Mouse (Mus musculus): ENCODE results near the gene Ptprn2. TPM values are rescaled to one million over a fixed set of nuclear protein-coding genes. Genes with fewer than 3 reads are reported as not detected.

The Ptprn2 gene
- total RNA-seq, 2 experiments from 2014 or later: not detected

DNA sequence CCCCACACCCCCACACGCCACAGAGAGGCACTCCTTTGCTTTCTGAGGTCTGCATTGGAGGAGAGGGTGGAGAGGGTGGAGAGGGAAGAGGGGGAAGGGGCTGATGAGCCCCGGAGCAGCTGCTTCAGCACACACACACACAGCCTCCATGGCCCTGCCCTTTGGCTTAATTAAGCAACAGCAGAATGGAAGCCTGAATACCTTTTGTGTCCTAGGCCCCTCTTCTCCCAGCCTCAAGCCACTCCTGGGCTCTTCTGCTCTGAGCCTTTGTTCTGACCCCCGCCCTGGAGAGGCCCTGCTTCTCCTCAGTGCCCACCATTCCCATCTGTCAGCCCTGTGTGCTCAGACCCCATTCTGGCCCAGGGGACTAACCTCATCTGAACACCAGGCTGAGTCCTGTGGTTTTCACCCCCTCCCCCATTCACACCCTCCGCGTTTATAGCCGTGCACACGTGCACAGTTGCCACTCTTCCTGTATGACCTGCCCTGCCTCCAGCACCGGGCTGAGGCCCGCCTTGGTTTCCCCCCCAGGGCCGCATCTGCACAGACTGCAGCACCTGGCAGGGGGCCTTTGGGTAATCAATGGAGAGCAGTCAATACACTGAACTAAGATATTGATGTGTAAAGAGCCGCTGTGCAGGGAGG, 687.5 kb downstream of the Ptprn2 start:
- ATAC-seq (replicated peaks; ENCODE audit: low FRiP score, poor library complexity, severe bottlenecking): no peak

DNA sequence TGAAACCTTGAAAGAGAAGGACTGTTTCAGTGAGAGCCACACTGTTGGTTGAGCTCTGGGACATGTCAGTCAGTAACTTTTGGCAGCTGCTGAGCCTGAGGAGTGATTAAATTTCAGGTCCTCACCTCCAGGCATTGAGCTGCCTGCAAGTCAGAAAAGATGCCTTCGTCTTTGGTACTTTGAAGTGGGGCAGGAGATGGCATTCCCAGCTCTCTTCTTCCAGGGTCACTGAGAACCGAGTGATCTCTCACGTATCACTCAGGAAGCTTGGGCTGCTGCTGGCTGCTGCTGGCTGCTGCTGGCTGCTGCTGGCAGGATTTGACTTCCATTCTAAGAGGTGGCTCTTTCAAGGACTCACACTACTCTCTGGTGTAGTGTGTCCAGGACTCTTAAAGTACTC, 688.7 kb downstream of the Ptprn2 start:
- no peak for ATAC-seq (replicated peaks; ENCODE audit: low FRiP score, poor library complexity, severe bottlenecking)

DNA sequence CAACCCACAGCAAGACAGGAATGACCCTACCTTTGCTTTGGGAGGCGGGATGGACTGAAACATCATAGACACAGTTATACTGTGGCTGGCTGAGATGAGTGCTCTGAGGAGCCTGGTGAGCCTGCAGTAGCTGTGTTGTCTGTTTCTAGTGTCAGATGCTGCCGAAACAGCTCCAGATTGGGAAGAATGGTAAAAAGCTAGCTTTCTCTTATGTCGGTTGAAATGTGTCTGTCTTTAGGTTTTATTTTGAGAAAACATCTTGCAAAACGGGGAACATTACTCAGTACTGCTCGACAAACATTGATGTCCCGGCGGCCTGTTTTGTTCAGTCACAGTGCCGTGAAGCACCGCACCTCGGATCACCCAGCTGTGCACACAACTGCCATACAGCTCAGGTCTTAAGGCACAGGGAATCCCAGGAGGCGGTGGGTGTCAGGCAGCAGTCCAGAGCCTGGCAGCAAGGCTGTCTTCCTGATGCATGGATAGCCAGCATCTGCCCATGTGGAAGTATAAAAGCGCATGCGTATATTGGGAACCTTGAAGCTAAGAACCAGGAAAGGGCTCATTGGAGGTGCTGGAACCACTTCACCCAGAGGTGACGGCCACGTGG, 689.7 kb downstream of the Ptprn2 start:
- ATAC-seq (replicated peaks; ENCODE audit: low FRiP score, poor library complexity, severe bottlenecking): no peak

DNA sequence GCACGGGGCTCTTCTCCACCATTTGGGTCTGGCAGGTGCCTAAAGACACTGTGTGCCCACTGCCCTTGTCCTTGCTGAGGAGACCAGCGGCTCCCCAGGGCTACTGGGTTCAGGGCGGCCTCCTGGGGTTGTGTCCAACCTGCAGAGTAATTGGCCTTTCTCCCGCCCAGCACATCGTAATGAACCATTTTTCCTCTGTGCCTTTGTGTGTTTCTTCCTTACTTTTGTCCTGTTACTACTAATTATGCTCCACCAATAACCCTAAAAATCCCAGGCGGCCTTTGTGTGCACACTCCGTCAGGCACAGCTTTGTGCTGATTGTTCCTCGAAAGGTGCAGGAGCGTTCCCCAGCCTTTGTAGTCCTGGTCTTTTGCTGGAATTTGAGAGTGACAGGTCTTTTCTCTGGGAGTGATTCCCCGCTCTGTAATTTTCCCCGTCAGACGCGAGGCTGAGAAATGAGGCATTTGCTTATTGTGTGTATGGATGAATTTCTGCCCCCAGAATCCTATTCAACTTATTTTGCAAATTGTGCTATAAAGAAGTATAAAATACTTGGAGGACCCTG, 690.8 kb downstream of the Ptprn2 start:
- ATAC-seq (replicated peaks; ENCODE audit: low FRiP score, poor library complexity, severe bottlenecking): no peak

DNA sequence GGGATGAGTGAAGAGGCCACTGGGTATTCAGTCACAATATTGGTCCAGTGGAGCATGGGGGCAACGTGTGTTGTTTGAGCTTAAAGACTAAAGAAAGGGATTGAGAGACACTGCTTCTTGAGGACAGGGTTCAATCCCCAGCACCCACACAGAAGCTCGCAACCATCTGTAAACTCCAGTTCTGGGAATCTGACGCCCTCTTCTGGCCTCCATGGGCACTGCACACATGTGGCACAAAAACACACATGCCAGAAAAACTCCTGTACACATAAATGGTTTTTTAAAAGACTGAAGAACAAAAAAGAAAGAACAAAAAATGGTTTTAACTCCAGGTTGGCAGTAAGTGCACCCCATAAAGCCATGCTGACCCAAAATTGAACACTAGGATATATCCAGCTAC, 701.6 kb downstream of the Ptprn2 start:
- no peak for ATAC-seq (replicated peaks; ENCODE audit: low FRiP score, poor library complexity, severe bottlenecking)

DNA sequence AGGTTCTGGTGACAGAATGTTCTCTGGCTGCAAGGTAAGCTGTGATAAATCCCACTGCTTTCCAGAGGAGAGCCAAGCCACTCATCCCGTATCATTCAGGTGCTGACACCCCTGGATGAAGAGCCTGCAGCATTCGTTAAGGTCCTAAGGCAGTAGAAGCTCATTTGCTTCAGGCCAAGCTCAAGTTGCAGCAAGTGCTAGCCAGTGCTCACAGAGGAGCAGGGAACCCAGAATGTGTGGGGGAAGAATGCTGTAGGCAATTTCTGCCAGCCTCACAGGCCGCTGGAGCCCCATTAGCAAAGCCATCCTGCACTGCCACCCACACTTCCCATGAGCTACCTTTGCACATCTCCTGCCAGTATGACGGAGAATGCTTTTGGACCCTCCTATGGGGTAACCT, 706.5 kb downstream of the Ptprn2 start:
- ATAC-seq (replicated peaks; ENCODE audit: low FRiP score, poor library complexity, severe bottlenecking): no peak

DNA sequence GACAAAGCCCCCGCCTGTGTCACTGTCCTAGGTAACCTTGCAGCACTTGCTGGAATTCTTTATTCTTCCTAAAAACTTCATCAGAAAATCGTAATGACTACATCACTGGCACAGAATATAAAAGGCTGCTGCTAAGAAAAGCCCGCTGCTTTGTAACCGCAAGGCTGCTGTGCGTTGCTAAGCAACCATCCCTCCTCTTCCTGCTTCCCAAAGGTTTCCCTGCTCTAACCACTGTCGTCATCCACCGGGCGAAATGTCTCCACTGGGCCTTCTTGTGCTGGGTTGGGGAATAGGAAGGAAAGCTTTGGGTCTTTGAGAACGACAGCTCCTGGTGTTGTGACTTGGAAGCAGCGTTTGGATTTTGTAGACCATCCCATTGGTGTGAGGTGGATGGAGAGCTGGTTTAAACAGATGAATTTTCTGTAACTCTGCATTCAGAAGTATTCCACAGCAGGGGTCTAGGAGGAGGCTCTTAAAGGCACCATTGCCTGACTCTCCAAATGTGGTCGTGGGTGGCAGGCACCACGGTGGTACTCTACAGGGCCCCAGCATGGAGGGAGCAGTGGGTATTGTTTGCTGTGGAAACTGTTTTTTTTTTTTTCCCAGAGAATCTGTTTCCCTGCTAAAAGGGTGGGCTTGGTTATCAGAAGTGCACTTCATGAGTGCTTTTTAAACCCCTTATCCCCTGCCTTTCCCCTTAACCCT, 711.4 kb downstream of the Ptprn2 start:
- no peak for ATAC-seq (replicated peaks; ENCODE audit: low FRiP score, poor library complexity, severe bottlenecking)

DNA sequence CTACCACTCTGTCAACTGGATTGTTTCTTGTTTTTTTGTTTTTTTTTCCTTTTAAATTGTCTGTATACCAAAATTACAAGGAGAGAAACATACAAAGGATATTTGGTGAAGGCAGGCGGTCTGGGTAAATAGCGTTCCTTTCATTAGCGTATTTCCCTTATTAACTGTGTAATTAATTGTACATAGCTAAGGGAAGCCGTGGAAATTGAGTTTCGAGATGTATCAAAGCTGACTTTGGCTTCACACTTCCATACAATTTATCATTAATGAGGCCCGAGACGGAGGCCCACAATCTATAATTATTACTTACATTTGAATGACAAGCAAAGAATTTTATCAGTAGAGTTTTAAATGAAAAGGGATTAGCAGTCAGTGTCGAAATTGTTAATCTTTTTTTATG, 712.6 kb downstream of the Ptprn2 start:
- no peak for ATAC-seq (replicated peaks; ENCODE audit: low FRiP score, poor library complexity, severe bottlenecking)

DNA sequence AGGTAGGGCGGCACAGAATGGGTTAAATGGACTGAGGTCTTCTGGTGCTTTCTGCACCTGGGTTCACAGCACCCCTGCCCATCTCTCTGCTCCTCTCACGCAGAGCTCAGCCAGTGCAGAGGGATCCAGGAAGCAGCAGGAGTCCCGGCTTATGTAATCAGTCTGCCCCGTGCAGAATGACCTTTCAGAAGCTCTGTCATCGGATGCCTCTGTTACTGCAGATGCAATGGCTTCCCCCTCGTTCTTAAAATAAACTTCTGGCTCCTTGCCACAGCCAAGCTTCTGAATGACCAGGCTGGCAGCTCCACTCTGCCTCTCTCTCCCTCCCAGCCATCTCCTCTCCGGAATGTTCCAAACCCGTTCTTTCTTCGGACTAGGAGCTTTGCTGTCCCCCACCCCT, 714.6 kb downstream of the Ptprn2 start:
- ATAC-seq (replicated peaks; ENCODE audit: low FRiP score, poor library complexity, severe bottlenecking): no peak

DNA sequence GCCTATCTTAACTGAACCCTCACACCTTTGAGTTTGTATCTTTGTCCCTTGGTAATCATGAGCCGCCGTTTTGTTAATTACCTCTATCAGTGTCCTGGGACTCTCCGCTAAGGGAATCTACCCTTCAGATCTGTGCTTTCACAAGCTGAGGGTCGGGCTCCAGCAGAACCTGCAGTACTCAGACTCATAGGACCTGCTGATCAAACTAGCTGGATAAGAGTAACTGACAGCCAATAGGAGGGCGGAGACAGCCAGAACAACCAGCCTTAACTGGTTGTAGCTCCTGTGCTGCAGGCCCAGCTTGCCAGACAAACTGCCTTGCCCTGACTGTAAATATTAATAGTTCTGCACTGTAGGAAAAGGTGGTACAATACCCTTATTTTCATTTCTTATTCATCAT, 715.1 kb downstream of the Ptprn2 start:
- no peak for ATAC-seq (replicated peaks; ENCODE audit: low FRiP score, poor library complexity, severe bottlenecking)

DNA sequence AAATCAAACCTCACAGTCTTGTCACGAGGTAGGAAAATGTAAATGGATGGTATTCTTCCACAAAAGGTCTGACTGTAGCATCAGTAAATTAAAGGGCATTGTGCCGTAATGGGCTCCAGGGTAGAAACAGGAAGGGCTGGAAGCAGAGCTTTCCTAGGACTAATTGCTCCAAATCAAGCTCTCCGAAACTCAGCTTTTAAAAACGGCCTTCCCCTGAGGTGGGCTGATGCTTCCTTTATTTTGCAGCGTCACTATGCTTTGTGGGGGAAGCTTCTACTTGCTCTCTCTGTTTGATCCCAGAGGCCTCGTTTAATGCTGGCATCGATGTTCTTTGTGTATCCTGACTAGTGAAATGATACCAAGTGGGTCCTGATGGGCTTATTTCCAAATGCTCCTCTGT, 718.0 kb downstream of the Ptprn2 start:
- no peak for ATAC-seq (replicated peaks; ENCODE audit: low FRiP score, poor library complexity, severe bottlenecking)

DNA sequence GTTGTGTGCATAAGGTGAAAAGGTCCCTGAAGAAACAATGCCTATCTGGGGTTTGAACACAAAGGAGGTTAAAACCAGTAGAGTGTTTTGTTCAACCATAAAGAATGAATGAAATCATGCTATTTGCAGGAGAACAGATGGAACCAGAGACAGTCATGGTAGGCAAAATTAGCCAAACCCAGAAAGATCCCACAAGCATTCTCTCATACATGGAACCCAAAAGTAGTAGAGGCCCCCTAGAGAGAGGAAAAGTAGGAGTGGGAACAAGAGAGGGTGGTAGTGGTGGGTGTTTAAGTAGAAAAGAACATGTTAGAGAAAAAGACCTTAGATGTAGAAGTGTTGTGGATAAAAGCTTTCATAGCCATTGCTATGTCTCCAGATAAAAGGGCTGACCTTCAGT, 719.4 kb downstream of the Ptprn2 start:
- no peak for ATAC-seq (replicated peaks; ENCODE audit: low FRiP score, poor library complexity, severe bottlenecking)

DNA sequence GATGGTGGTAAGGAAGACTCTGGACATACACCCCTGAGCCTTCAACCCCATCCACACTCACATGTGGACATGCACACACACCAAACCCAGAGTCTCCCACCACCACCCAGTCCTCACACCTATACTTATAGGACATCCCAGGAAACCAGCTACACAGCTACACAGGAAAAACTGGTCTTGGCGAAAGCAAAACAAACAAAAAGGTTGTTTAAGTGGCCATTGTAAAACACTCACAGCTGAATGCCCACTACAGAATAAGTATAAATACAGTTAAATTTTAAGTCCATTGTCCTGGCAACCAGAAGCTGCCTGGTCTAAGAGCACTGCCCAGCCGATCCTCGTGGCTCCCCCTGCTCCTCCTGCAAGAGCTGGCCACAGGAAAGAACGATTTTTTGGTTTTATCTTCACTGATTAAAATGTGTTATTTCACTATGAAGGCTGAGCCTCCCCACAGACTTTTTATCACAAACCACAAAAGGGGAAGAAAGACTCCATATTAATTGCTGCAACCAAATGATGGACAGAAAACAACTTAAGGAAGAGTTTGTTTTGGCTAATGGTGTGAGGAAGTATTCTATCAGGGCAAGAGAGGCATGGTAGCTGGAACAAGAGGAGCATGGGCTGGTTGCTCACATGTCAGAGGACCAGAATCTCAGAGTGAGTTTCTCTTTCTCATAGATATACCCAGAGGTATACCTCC, 722.1 kb downstream of the Ptprn2 start:
- ATAC-seq (replicated peaks; ENCODE audit: low FRiP score, poor library complexity, severe bottlenecking): no peak

DNA sequence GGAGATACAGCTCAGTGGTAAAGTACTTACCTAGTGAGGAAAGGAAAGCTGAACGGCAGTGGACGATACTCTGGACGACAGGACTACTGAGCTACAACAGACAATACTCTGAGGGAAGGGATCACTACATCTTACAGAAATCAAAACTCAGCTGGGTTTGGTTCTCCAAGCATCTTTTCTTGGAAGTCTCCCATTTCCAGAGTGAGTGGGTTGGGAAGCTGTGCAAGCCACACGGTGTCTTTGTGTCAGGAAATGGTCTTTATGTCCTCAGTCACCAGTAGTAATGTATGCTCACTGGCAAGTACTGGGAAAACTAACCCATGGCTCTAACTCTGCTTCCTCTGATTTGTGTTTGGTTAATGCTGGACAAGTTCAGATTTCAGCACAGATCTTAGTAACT, 724.9 kb downstream of the Ptprn2 start:
- ATAC-seq (replicated peaks; ENCODE audit: low FRiP score, poor library complexity, severe bottlenecking): no peak

DNA sequence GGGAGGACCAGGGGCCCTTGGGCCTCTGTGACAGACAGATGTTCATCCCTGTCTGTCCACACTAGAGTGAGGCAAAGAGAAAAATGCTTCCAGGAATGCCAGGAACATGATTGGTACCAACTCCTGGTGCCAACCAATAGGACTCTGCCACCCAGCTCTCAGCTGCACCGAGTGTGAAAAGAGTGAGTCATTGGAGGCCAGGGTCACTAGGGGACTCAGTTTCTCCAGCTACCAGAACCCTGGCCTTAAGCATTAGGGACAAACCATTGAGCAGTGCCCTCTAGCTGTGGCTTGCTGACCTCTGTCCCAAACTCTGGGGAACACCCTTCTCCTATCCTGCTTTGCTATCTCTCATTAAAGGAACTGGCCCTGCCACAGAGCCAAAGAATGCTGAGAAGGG, 728.0 kb downstream of the Ptprn2 start:
- ATAC-seq (replicated peaks; ENCODE audit: low FRiP score, poor library complexity, severe bottlenecking): no peak

DNA sequence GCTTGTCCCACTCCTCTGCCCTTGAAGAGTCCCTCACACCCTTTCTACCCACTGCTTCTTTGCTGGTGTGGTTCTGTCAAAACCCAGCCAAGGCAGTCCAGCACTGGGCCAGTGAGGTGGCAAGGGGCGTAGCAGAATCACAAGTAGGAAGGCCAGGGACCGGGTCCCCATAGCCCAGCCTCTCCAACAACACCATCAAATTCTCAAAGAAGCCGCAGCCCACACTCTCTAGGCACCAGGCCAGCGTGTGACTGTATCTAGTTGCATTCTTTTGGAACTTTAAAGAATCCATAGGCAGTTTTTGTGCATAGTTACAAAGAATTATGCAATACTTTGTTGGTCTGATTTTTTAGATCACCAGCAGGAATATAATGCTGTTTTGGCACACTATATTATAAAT, 728.8 kb downstream of the Ptprn2 start:
- no peak for ATAC-seq (replicated peaks; ENCODE audit: low FRiP score, poor library complexity, severe bottlenecking)

DNA sequence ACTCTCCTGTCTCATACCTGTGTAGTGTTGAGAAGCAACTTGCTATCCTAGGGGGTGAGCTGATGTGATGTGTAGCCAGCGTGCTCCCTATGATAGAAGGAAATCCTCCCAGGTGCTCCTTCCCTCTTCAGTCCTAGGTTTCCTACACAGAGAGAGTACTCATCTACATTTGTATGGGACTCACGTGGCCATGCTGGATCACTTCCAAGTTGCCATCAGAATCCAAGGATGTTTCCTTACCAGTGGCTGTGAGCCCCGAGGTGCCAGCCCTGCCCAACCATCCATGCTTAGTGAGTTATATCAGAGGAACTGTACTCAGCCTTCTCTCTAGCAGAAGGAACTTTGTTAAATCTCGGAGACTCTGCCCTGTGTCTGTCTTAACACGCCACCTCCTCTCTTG, 729.4 kb downstream of the Ptprn2 start:
- ATAC-seq (replicated peaks; ENCODE audit: low FRiP score, poor library complexity, severe bottlenecking): no peak

DNA sequence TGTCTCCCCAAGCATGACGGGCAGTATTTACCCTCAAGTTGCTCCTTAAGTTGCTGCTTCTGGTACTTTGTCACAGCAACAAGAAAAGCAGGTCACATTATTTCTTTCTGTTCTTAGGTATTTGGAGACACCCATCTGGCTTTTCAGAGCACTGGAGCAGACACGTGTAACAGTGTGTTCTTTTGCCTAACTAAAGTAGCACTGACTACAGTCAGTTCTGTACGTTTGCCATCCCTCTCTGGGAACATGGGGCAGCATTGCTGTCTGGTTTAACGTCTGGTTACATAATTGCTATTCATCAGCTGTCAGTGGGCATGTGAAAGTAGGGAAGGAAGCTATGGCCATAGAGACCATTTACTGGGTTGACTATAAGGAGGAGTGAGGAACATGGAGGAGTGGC, 736.4 kb downstream of the Ptprn2 start:
- no peak for ATAC-seq (replicated peaks; ENCODE audit: low FRiP score, poor library complexity, severe bottlenecking)

DNA sequence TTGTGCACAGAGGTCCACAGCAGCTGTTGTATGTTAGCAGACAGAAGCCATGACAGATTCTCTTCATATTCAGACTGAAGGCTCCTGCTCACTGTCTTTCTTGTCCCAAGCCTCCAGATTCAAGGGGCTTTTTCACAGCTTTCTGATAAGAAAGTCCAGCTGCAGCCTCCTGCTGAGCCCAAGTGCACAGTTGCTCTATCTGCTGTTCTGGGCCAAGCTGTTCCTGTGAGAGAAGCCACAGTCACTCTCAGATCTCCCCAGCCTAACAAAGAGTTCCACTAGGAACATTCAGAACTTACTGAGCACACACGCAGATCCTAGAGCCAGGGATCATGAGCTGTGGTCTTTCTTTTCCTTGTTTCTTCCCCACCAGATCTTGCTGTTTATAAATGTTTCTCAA, 738.5 kb downstream of the Ptprn2 start:
- ATAC-seq (replicated peaks; ENCODE audit: low FRiP score, poor library complexity, severe bottlenecking): no peak

DNA sequence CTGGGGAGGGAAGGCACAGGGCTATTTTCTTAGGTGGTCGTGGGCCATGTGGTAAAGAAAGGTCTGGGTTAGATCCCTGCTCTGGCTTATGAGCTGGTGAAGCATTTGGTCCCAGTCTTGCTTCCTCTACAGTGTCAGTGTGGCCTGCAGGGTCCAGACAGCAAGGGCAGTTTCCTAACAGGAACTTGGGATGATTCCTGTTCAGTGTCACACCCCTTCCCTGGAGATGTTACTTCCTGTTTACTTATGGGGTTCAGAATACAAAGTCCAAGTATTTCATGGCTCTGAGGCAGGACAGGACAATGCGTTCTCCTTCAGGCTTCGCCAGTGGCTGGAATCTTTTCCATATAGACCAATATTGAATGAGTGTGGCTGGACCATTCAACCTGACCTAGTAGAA, 741.7 kb downstream of the Ptprn2 start:
- ATAC-seq (replicated peaks; ENCODE audit: low FRiP score, poor library complexity, severe bottlenecking): no peak

DNA sequence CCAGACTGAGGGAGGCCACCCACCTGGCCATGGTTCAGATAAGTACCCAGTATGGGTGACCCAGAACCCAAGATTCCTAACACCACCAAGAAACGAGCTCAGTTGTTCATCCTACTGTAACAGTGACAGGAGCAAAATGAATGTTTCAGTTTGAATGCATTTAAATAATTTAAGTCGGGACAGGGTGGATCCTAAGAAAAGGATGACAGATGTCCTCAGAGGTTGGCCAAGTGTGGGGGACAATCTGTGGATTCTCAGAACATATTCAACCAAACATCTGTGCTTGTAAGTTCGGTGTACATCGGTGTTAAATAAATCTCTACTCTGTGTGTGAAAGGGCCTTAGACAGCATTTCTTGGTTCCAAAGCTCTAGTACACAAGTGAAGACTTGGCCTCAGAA, 743.9 kb downstream of the Ptprn2 start:
- ATAC-seq (replicated peaks; ENCODE audit: low FRiP score, poor library complexity, severe bottlenecking): no peak

All from erythroid progenitor cell, adult 5-6 weeks (primary cell).